Mouse (Mus musculus): Measurements from ENCODE around the gene Det1. TPM values are rescaled to one million over a fixed set of nuclear protein-coding genes. Genes with fewer than 3 reads are reported as not detected.

Det1 gene
- polyA plus RNA-seq, 1 experiment from 2014 or later, result 12.6 TPM

Small RNAs within 50 kb of the gene (microRNA-seq; reads per million reads assigned to microRNA genes)
- gene Mir7-2, result 228 reads per million, percentile 65 among the genes with 10 or more reads in this experiment

Other genes with a start within 250 kb of the Det1 start
- 22.5 and 27.3 TPM in 2 replicates for gene Ntrk3, start 109.3 kb downstream of the Det1 start, polyA plus RNA-seq (2015; fragmentation: Nextera tagmentation; extraction: Ambion mirVana)
- gene Mrps11, start 64.1 kb downstream of the Det1 start, polyA plus RNA-seq (2015; fragmentation: Nextera tagmentation; extraction: Ambion mirVana), result 74.5 and 76.8 TPM in 2 replicates
- gene Mrpl46, start 63.7 kb downstream of the Det1 start, polyA plus RNA-seq (2015; fragmentation: Nextera tagmentation; extraction: Ambion mirVana), result 60.2 and 60.5 TPM in 2 replicates
- gene Aen, start 48.6 kb upstream of the Det1 start, polyA plus RNA-seq (2015; fragmentation: Nextera tagmentation; extraction: Ambion mirVana), result 55.7 and 58.6 TPM in 2 replicates
- 1.3 and 10.5 TPM in 2 replicates for gene Isg20, start 66.2 kb upstream of the Det1 start, polyA plus RNA-seq (2015; fragmentation: Nextera tagmentation; extraction: Ambion mirVana)
- 1.6 and 2.6 TPM in 2 replicates for gene Acan, start 206.2 kb upstream of the Det1 start, polyA plus RNA-seq (2015; fragmentation: Nextera tagmentation; extraction: Ambion mirVana)